In genomic region chr10:25082930-25083329, GRCm38 (mm10) we compare ENCODE assay signal across 13 mouse cellular contexts.
DNase-seq lines count a peak whose midpoint lies in the region; ATAC-seq and TF ChIP-seq lines count a peak whose summit lies in the region.
"Had no signal": no experiment of that assay in that cellular context is flagged by ENCODE, and none has a peak within 500 bp of the region (broad histone marks: within the 10 kb centered on the region; RNA-seq: fewer than 3 reads in every experiment).

No protein-coding gene starts in this region.

- no peak overlapping the region for H3K9ac ChIP-seq in hindbrain, embryonic 16.5 days (ENCODE audit: low read depth, low read length)
- H3K9ac ChIP-seq in lung, postnatal 0 days (replicated peaks; ENCODE audit: low read depth): no peak overlapping the region
- H3K9ac ChIP-seq: embryonic facial prominence, embryonic 12.5 days; neural tube, embryonic 13.5 days had no signal

- peak; percentile 83 for ATAC-seq in hindbrain, embryonic 16.5 days
- ATAC-seq in lung, postnatal 0 days: peak; percentile 62

- H3K4me2 ChIP-seq in hindbrain, embryonic 16.5 days (ENCODE audit: low read length): no peak overlapping the region
- no peak overlapping the region for H3K4me2 ChIP-seq in lung, postnatal 0 days (replicated peaks; ENCODE audit: low read depth, low read length)
- H3K4me2 ChIP-seq: embryonic facial prominence, embryonic 12.5 days; neural tube, embryonic 13.5 days had no signal

- no peak overlapping the region for H3K27ac ChIP-seq in kidney, adult 2 months (ENCODE audit: insufficient read depth, low read depth, low read length)
- no peak overlapping the region for H3K27ac ChIP-seq in hindbrain, embryonic 16.5 days (ENCODE audit: low read depth, low read length)
- H3K27ac ChIP-seq in lung, postnatal 0 days (ENCODE audit: low read length): no peak overlapping the region
- H3K27ac ChIP-seq: embryonic facial prominence, embryonic 12.5 days; neural tube, embryonic 13.5 days had no signal

- no peak for TF ChIP-seq EP300 in lung, postnatal 0 days (IDR thresholded peaks at IDR 0.05)

- no peaks in the 10 kb centered on the region for H3K36me3 ChIP-seq in kidney, adult 2 months (ENCODE audit: control insufficient read depth, insufficient read depth, low read length)
- H3K36me3 ChIP-seq in hindbrain, embryonic 16.5 days (ENCODE audit: control insufficient read depth, insufficient read depth, low read length): no peaks in the 10 kb centered on the region
- H3K36me3 ChIP-seq in lung, postnatal 0 days (ENCODE audit: insufficient read depth, low read length): no peaks in the 10 kb centered on the region
- H3K36me3 ChIP-seq: embryonic facial prominence, embryonic 12.5 days; neural tube, embryonic 13.5 days had no signal

- peak; percentile 23 for DNase-seq in kidney, adult 2 months
- no peak for DNase-seq in kidney, adult 11 months
- DNase-seq in cerebellum, adult 11-12 months: peak; percentile 93
- peak; percentile 62 for DNase-seq in lung, postnatal 0 days (ENCODE audit: low spot score)
- no peak for DNase-seq in heart, adult 11 months
- DNase-seq in adrenal gland, postnatal 4 days (ENCODE audit: low spot score in 2 of 2): no peak
- no peak for DNase-seq in adrenal gland, adult 18-20 months (ENCODE audit: low spot score in 2 of 2)
- DNase-seq: gastrocnemius, postnatal 14 days; spleen, adult 18-20 months had no signal

- 36% methylated on average over 10 of the region's 10 CpGs for WGBS in kidney, adult 2 months
- 53% methylated on average over 10 of the region's 10 CpGs for WGBS in hindbrain, embryonic 16.5 days
- 36% methylated on average over 10 of the region's 10 CpGs for WGBS in lung, postnatal 0 days

- no peak for TF ChIP-seq CTCF in kidney, adult 2 months (conservative IDR thresholded peaks at IDR 0.05; ENCODE audit: insufficient read depth, insufficient read length, low read depth, low read length)
- no peak for TF ChIP-seq CTCF in lung, postnatal 0 days (IDR thresholded peaks at IDR 0.05)

- H3K4me1 ChIP-seq in kidney, adult 2 months (ENCODE audit: control insufficient read depth, insufficient read depth, low read length): no peaks in the 10 kb centered on the region
- peaks cover 3% of the 10 kb centered on the region; the same call in 1 of the 2 replicates for H3K4me1 ChIP-seq in hindbrain, embryonic 16.5 days (ENCODE audit: control insufficient read depth, insufficient read depth, low read depth, low read length)
- no peaks in the 10 kb centered on the region for H3K4me1 ChIP-seq in lung, postnatal 0 days (ENCODE audit: insufficient read depth, low read depth, low read length)

- no peak overlapping the region for H3K4me3 ChIP-seq in kidney, adult 2 months (ENCODE audit: insufficient read depth, low read depth, low read length)
- no peak overlapping the region for H3K4me3 ChIP-seq in hindbrain, embryonic 16.5 days (ENCODE audit: low read length)
- no peak overlapping the region for H3K4me3 ChIP-seq in lung, postnatal 0 days (ENCODE audit: low read depth, low read length)
- H3K4me3 ChIP-seq: embryonic facial prominence, embryonic 12.5 days; neural tube, embryonic 13.5 days had no signal

- H3K27me3 ChIP-seq in kidney, adult 2 months (replicated peaks; ENCODE audit: control insufficient read depth, insufficient read depth, low read length): no peaks in the 10 kb centered on the region
- H3K27me3 ChIP-seq in hindbrain, embryonic 16.5 days (replicated peaks; ENCODE audit: control insufficient read depth, insufficient read depth, low read length): no peaks in the 10 kb centered on the region
- H3K27me3 ChIP-seq in lung, postnatal 0 days (replicated peaks; ENCODE audit: insufficient read depth, low read length): no peaks in the 10 kb centered on the region
- H3K27me3 ChIP-seq: CH12.LX; embryonic facial prominence, embryonic 12.5 days; neural tube, embryonic 13.5 days had no signal

- no peaks in the 10 kb centered on the region for H3K9me3 ChIP-seq in hindbrain, embryonic 16.5 days (ENCODE audit: control insufficient read depth, low read length)
- no peaks in the 10 kb centered on the region for H3K9me3 ChIP-seq in lung, postnatal 0 days (ENCODE audit: low read length)
- H3K9me3 ChIP-seq: embryonic facial prominence, embryonic 12.5 days; neural tube, embryonic 13.5 days had no signal

- TF ChIP-seq POLR2A in kidney, adult 2 months (IDR thresholded peaks at IDR 0.05; ENCODE audit: low read depth, low read length): no peak

Comparison
In these comparisons a context has a peak if more than half of its experiments do, and no peak if none do; other contexts are left out.
1. DNase-seq: peak in kidney, adult 2 months (single experiment), cerebellum, adult 11-12 months (single experiment) and lung, postnatal 0 days (single experiment); none in kidney, adult 11 months (single experiment), heart, adult 11 months (single experiment), adrenal gland, postnatal 4 days (0 of 2) and adrenal gland, adult 18-20 months (0 of 2).